Mouse (Mus musculus): ENCODE measurements around the gene Arvcf. TPM values are rescaled to one million over a fixed set of nuclear protein-coding genes. Genes with fewer than 3 reads are reported as not detected.
A peak's percentile ranks its signal among the peaks of the same experiment; 100 is the strongest.

Gene Arvcf
- polyA plus RNA-seq, 1 experiment, result 17.1 TPM

- 83% methylated on average over 9 of the region's 9 CpGs for WGBS
- 0 out of 2 replicates have a peak, but pooled peaks cover 3% of the 10 kb centered on the region for H3K4me1 ChIP-seq (ENCODE audit: control insufficient read depth, insufficient read depth, insufficient read length, low read length)
- TF ChIP-seq CTCF (IDR thresholded peaks at IDR 0.05; ENCODE audit: extremely low read depth, insufficient read length, insufficient replicate concordance, low read depth, low read length), result no peak
- no peak for TF ChIP-seq POLR2A (IDR thresholded peaks at IDR 0.05; ENCODE audit: low read depth, low read length)
- no peak overlapping the region for H3K27ac ChIP-seq (ENCODE audit: insufficient read depth, low read depth, low read length)
- H3K27me3 ChIP-seq (ENCODE audit: control insufficient read depth, insufficient read depth, low read length), result no peaks in the 10 kb centered on the region
- H3K36me3 ChIP-seq (ENCODE audit: control insufficient read depth, insufficient read depth, low read length), result peaks cover 21% of the 10 kb centered on the region
- no peak overlapping the region for H3K4me3 ChIP-seq (ENCODE audit: low read depth, low read length)
Observed at GRCm38 (mm10) chr16:18327936-18328335, 20.0 kb upstream of the Arvcf start.

GRCm38 (mm10) chr16:18328524-18328923 lies 19.5 kb upstream of the Arvcf start:
- H3K27ac ChIP-seq (ENCODE audit: insufficient read depth, low read depth, low read length), result no peak overlapping the region
- no peak overlapping the region for H3K4me3 ChIP-seq (ENCODE audit: low read depth, low read length)
- no peaks in the 10 kb centered on the region for H3K27me3 ChIP-seq (ENCODE audit: control insufficient read depth, insufficient read depth, low read length)
- peaks cover 16% of the 10 kb centered on the region; the same call in 1 of the 2 replicates for H3K36me3 ChIP-seq (ENCODE audit: control insufficient read depth, insufficient read depth, low read length)
- no peak for TF ChIP-seq POLR2A (IDR thresholded peaks at IDR 0.05; ENCODE audit: low read depth, low read length)
- TF ChIP-seq CTCF (IDR thresholded peaks at IDR 0.05; ENCODE audit: extremely low read depth, insufficient read length, insufficient replicate concordance, low read depth, low read length), result no peak
- WGBS, result 86% methylated on average over 1 of the region's 1 CpGs
- H3K4me1 ChIP-seq (ENCODE audit: control insufficient read depth, insufficient read depth, insufficient read length, low read length), result 0 out of 2 replicates have a peak, but pooled peaks cover 3% of the 10 kb centered on the region

GRCm38 (mm10) chr16:18333976-18334375 lies 14.0 kb upstream of the Arvcf start:
- H3K4me3 ChIP-seq (ENCODE audit: low read depth, low read length), result no peak overlapping the region
- 60% methylated on average over 3 of the region's 3 CpGs for WGBS
- H3K4me1 ChIP-seq (ENCODE audit: control insufficient read depth, insufficient read depth, insufficient read length, low read length), result peaks cover 4% of the 10 kb centered on the region; the same call in 1 of the 2 replicates
- TF ChIP-seq POLR2A (IDR thresholded peaks at IDR 0.05; ENCODE audit: low read depth, low read length) (no peak), CTCF (IDR thresholded peaks at IDR 0.05; ENCODE audit: extremely low read depth, insufficient read length, insufficient replicate concordance, low read depth, low read length) (no peak)
- no peak overlapping the region for H3K27ac ChIP-seq (ENCODE audit: insufficient read depth, low read depth, low read length)
- peaks cover 13% of the 10 kb centered on the region for H3K36me3 ChIP-seq (ENCODE audit: control insufficient read depth, insufficient read depth, low read length)
- no peaks in the 10 kb centered on the region for H3K27me3 ChIP-seq (ENCODE audit: control insufficient read depth, insufficient read depth, low read length)

GRCm38 (mm10) chr16:18335981-18336380 lies 12.0 kb upstream of the Arvcf start:
- TF ChIP-seq CTCF (IDR thresholded peaks at IDR 0.05; ENCODE audit: extremely low read depth, insufficient read length, insufficient replicate concordance, low read depth, low read length) (no peak), POLR2A (IDR thresholded peaks at IDR 0.05; ENCODE audit: low read depth, low read length) (no peak)
- 96% methylated on average over 3 of the region's 3 CpGs for WGBS

GRCm38 (mm10) chr16:18337261-18337660 lies 10.7 kb upstream of the Arvcf start:
- H3K27ac ChIP-seq (ENCODE audit: insufficient read depth, low read depth, low read length), result no peak overlapping the region
- no peak overlapping the region for H3K4me3 ChIP-seq (ENCODE audit: low read depth, low read length)
- TF ChIP-seq POLR2A (IDR thresholded peaks at IDR 0.05; ENCODE audit: low read depth, low read length) (no peak), CTCF (IDR thresholded peaks at IDR 0.05; ENCODE audit: extremely low read depth, insufficient read length, insufficient replicate concordance, low read depth, low read length) (no peak)
- H3K4me1 ChIP-seq (ENCODE audit: control insufficient read depth, insufficient read depth, insufficient read length, low read length), result peaks cover 8% of the 10 kb centered on the region; the same call in 1 of the 2 replicates
- H3K27me3 ChIP-seq (ENCODE audit: control insufficient read depth, insufficient read depth, low read length), result no peaks in the 10 kb centered on the region
- 96% methylated on average over 4 of the region's 4 CpGs for WGBS
- H3K36me3 ChIP-seq (ENCODE audit: control insufficient read depth, insufficient read depth, low read length), result peaks cover 12% of the 10 kb centered on the region

More at GRCm38 (mm10) chr16:18335981-18336380, 12.0 kb upstream of the Arvcf start:
- H3K4me3 ChIP-seq (ENCODE audit: low read depth, low read length), result no peak overlapping the region
- peaks cover 14% of the 10 kb centered on the region for H3K36me3 ChIP-seq (ENCODE audit: control insufficient read depth, insufficient read depth, low read length)
- H3K27me3 ChIP-seq (ENCODE audit: control insufficient read depth, insufficient read depth, low read length), result no peaks in the 10 kb centered on the region
- H3K4me1 ChIP-seq (ENCODE audit: control insufficient read depth, insufficient read depth, insufficient read length, low read length), result peaks cover 4% of the 10 kb centered on the region; the same call in 1 of the 2 replicates
- no peak overlapping the region for H3K27ac ChIP-seq (ENCODE audit: insufficient read depth, low read depth, low read length)

- no peak overlapping the region for H3K4me3 ChIP-seq (ENCODE audit: low read depth, low read length)
- H3K27me3 ChIP-seq (ENCODE audit: control insufficient read depth, insufficient read depth, low read length), result no peaks in the 10 kb centered on the region
- H3K36me3 ChIP-seq (ENCODE audit: control insufficient read depth, insufficient read depth, low read length), result peaks cover 12% of the 10 kb centered on the region
- peaks cover 14% of the 10 kb centered on the region for H3K4me1 ChIP-seq (ENCODE audit: control insufficient read depth, insufficient read depth, insufficient read length, low read length)
- WGBS, result 45% methylated on average over 1 of the region's 1 CpGs
- no peak overlapping the region for H3K27ac ChIP-seq (ENCODE audit: insufficient read depth, low read depth, low read length)
- TF ChIP-seq POLR2A (IDR thresholded peaks at IDR 0.05; ENCODE audit: low read depth, low read length), result no peak
- TF ChIP-seq CTCF (IDR thresholded peaks at IDR 0.05; ENCODE audit: extremely low read depth, insufficient read length, insufficient replicate concordance, low read depth, low read length), result no peak
Observed at GRCm38 (mm10) chr16:18339866-18340265, 8.1 kb upstream of the Arvcf start.

- TF ChIP-seq CTCF (IDR thresholded peaks at IDR 0.05; ENCODE audit: extremely low read depth, insufficient read length, insufficient replicate concordance, low read depth, low read length) (no peak), POLR2A (IDR thresholded peaks at IDR 0.05; ENCODE audit: low read depth, low read length) (no peak)
- 38% methylated on average over 8 of the region's 8 CpGs for WGBS
- Histone ChIP-seq H3K4me1 (ENCODE audit: control insufficient read depth, insufficient read depth, insufficient read length, low read length) (peaks cover 14% of the 10 kb centered on the region), H3K27me3 (ENCODE audit: control insufficient read depth, insufficient read depth, low read length) (no peaks in the 10 kb centered on the region), H3K36me3 (ENCODE audit: control insufficient read depth, insufficient read depth, low read length) (peaks cover 12% of the 10 kb centered on the region), H3K27ac (ENCODE audit: insufficient read depth, low read depth, low read length) (peak overlapping the region; percentile 57), H3K4me3 (ENCODE audit: low read depth, low read length) (peak overlapping the region; percentile 14; the same call in 1 of the 2 replicates)
Observed at GRCm38 (mm10) chr16:18341605-18342004, 6.4 kb upstream of the Arvcf start.

Measured in small intestine, adult 2 months (tissue).